Mouse (Mus musculus) ES-E14 (cell line): ENCODE data around the gene Spag9.

Source experiments
- CHD2 ChIP-seq: IDR thresholded peaks from 2 replicates; pipeline ENCODE4 v1.6.1; 2014; ENCODE audit warnings: mild to moderate bottlenecking, low read depth, low read length, inconsistent platforms
- HCFC1 ChIP-seq: IDR thresholded peaks from 2 replicates; pipeline ENCODE4 v1.6.1; 2012; ENCODE audit warnings: low read length, inconsistent platforms, borderline replicate concordance; ENCODE audit not compliant: insufficient read depth
- MAFK ChIP-seq: IDR thresholded peaks from 2 replicates; pipeline ENCODE4 v1.6.1; 2014; ENCODE audit warnings: mild to moderate bottlenecking, low read depth, low read length, inconsistent platforms; ENCODE audit not compliant: insufficient read depth
- ZC3H11A ChIP-seq: IDR thresholded peaks from 2 replicates; pipeline ENCODE4 v1.6.1; 2012; ENCODE audit warnings: low read depth, mild to moderate bottlenecking, inconsistent platforms, low read length, borderline replicate concordance

GRCm38 (mm10) chr11:93987026-93987425 lies 8.9 kb upstream of the Spag9 start:
- TF ChIP-seq CHD2 (no peak), MAFK (no peak), HCFC1 (no peak), ZC3H11A (no peak)
